Mouse (Mus musculus) kidney, adult 9 months (tissue): ENCODE data around the gene Mecom.

ENCODE experiments used
- DNase-seq: peaks from one replicate; pipeline ENCODE4 v3.0.0; 2022

Mecom gene

DNA sequence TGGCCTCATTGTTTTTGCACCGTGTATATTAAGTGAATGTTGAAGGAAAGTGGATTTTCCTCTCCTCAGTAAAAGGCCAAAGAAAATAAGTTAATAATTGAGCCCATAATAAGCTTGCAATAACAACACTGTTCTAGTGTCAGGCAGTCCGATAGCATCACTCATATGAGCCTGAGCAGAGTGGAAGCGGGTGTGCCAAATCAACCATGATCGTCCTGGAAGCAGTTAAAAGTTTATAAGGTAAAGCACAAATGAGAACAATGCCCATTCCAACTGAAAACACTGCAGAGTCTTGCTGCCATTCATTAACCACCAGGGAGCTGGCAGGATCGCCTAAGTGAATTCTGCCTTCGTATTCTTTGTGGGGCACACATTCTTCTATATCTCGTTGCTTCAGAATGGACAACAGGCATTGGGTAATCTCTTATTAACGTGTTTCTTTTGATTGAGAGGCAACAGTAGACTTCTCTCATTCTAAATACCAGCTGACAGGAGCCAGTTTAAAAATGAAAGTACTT, 542.9 kb downstream of the Mecom start:
- DNase-seq: peak; percentile 65

DNA sequence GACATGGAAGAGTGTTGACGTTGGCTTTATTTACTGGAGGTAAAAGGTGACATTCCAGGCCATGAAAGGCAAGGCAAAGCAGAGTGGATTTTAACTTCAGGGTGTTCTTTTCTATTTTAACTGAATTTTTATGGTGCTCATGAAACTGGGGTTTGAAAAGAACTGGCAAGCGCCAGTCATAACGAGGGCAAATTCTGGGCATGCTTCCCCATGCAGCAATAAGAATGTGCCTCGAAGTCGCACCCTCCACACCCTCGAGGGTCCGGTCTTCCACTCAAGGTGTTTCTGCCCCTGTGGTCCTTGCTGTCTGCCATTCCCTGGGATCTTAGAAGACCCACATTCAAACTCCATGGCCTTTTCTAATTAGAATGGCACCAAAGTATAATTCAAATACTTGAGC, 547.5 kb downstream of the Mecom start:
- peak; percentile 36 for DNase-seq

DNA sequence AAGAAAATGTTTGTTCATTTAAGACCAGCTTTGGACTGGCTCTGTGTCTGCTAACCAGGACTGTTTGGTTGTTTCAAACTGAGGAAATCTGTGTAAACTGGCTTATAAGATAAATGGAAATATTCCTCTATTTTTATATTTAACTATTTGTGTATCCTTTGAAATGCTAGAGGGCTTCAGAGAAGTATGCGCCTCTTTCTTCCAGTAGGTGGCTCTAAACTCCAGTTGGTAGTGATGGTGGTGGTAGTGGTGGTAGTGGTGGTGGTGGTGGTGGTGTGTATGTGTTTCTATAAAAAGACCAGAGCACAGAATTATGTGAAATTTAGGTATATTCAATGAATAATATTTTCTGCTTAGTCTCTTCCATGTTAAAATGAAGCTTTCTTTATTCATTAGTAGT, 548.8 kb downstream of the Mecom start:
- peak; percentile 37 for DNase-seq

DNA sequence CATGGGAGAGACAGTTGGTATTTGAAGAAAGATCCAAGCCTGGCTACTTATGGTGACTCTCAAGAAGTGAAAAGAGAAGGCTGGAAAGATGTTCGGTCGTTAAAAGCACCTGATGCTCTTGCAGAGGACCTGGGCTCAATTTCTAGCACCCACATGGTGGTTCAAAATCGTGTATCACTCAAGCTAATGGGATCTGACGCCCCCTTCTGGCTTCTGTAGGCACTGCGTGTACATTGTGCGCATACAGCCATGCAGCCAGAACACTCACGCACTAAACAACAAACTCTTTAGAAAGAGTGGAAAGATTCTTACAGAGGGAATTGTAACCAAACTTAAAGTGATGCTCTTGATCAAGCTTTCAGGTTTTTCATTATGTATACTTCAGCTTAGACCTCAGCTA, 550.7 kb downstream of the Mecom start:
- DNase-seq: no peak

DNA sequence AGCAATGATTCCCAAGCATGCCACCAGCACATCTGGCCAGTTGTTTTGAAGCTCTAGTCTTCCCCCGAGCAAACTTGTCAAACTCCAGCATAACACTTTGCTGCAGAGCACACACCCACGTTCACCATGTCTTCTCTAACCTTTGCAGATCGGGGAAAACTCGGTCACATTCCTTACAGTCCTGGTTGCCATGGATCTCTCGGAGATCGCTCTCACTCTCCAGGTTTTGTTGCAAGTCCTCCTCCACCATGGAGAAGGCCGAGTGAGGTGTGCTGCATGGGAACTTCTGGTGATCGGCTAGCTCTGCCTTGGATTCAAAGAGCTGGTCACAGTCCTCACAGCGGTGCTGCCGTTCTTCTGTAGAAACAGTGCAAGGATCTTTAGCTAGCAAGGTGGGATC, 554.5 kb downstream of the Mecom start:
- DNase-seq: no peak

DNA sequence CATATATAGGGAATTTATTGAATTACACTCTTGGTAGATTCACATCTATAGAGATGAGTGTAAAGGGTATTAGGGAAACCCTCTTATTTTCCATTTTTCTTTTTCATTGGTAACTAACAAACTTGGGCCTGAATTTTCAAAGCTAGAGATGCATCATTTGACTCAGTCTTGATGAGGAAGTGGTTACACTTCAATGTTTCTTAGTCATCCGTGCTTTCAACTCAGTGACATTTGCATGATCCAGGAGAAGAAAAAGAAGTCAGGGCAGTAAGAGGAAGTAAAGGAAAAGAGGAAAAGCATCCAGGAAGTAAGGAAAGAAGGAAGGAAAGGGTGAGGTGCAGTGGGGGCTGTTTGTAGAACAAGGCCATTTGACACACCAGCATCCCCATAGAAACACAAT, 556.3 kb downstream of the Mecom start:
- DNase-seq: no peak

DNA sequence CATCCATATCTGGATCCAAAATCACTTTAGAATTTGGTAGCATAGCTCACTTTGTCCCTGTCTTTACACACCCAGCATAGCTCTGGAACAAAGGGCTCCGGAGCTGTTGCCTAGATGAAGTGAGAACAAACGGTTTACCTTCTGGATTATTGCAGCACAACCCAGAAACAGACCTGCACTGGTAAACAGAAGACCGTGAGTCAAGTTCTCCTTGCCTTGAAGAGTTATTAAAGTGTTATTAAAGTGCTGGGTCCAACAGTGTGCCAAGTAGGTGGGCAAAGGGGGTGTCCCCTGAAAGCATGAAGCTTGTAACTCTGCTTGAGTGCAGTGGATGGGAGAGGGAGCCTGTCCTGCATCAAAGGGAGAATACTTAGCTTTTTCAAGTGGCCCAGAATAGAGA, 563.4 kb downstream of the Mecom start:
- no peak for DNase-seq

DNA sequence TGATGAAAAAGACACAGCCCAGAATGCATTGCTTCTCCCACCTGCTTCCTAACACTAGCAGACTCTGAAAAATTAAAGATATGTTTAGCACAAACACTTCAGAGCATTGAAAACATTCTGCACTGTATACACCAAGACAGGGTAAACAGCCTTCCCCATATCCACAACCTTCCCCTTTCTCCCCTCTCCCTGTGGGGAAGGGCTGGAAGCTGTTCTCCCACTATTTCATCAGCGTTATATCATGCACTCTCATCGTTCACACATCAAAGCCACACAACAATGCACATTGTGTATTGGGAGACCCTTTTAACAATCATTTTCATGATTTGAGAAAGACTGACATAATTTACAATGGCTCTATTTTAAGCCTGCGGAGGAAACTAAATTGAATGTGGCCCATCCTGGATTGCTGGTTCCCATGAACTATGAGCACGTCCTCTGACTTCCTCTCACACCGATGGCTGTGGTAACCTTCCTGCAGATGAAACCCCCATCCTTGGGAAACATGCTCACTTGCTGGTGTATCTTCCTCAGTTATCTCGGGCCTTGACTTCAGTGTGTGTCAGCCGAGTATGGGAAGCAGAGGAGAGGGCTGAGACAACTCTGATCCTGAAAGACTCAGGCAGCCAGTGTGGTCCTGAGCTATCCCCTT, 566.4 kb downstream of the Mecom start:
- DNase-seq: peak; percentile 51

DNA sequence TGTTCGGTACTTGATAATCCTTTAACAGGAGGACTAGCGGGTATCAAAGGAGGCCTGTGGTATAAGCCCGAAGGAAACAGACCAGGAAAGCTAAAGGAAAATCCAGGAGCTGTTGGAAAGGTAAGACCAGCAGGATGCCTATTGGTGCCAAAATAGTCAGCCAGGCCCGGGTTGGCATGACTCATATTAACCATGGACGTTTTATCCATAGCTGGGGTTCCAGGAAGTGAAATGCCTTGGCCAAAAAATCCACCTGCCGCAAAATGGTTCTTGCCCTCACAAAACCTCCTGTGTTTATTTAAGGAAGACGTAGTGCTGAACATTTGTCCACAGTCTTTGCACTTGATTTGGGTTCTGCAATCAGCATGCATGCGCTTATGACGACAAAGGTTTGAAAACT, 567.3 kb downstream of the Mecom start:
- DNase-seq: no peak

DNA sequence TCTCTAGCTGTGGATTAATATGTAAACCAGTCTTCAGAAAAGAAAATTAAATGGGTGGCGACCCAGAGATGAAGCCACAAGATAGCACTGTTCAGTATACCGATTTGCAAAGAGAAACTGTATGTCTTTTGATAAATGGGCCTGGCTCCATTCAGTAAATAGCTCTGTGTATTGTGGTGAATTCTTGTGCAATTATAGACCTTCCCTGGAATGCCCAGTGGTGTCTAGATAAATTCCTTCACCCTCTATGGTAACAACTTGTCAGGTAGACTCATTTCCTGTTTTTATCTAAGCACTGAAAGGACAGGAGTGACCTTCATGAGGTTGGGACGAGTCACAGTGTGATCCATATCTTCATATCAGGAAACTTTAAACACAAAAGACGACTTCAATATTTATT, 571.2 kb downstream of the Mecom start:
- no peak for DNase-seq

DNA sequence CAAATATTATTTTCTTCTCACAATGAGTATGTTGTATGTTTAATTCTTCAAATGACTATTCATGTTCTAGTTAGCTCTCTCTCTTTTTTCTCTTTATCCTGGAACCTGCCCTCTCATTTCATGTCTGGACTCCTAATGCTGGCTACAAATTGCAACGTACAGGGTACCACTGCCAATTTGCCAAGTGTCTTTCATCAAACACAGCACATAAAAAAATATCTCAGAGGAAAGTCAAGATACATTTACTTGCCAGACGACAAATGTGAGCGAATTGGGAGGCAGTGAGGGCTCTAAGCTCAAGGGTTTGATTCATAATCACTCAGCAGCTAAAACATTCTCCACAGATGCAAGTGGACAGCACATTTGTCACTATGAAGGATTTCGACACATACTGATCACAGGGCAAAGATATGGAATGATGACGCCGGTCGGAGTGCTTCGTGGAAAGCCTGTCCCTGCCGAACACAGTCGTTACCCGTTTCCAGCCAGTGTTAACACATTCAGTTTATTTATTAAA, 579.3 kb downstream of the Mecom start:
- no peak for DNase-seq

DNA sequence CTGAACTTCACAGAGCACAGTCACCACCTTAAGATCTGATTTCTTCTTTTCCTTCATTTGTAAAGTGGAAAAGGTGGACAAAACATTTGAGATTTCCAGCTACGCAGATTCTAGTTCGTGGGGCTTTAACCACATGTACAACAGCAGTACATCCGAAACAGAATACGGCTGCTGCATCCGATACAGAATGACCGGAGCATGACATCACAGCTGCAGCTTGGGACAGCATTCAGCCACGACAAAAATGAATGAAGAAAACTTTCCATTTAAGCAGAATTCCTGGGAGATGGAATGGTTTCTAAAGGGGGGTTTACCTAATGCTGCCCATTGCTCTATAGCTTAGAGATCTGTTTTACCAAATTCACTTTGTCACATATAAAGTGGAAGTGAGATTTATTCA, 583.9 kb downstream of the Mecom start:
- DNase-seq: no peak

DNA sequence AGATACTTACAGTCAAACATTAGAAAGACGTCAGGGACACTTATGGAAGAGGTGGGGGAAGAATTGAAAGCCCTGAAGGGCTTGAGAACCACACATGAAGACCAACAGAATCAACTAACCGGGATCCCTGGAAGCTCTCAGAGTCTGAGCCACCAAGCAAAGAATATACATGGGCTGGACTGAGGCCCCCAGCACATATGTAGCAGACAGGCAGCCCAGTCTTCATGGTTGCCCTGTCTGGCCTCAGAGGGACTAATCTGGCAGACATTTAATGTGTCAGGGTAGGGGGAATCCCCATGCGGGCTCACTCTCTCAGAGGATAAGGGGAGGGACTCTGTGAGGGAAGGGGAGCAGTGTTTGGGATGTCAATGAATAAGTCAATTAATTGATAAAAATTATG, 584.4 kb downstream of the Mecom start:
- no peak for DNase-seq

DNA sequence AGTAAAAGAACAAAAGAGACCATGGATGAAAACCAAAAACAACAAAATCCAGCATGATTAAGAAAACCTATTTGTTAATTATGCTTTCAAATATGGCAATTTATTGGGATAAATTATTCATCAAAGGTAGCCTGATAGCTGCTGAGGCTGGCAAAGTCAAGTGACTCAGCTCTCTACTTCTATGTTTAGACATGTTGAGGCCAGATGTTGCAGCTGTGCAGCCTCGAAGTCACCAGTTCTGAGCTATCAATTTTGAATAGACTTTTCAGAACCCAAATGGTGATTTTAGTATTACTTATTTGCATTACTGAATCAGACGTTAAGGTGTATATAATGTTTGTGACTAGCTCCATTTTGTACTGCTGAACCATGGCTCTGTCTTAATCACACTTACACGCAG, 588.8 kb downstream of the Mecom start:
- DNase-seq: no peak

DNA sequence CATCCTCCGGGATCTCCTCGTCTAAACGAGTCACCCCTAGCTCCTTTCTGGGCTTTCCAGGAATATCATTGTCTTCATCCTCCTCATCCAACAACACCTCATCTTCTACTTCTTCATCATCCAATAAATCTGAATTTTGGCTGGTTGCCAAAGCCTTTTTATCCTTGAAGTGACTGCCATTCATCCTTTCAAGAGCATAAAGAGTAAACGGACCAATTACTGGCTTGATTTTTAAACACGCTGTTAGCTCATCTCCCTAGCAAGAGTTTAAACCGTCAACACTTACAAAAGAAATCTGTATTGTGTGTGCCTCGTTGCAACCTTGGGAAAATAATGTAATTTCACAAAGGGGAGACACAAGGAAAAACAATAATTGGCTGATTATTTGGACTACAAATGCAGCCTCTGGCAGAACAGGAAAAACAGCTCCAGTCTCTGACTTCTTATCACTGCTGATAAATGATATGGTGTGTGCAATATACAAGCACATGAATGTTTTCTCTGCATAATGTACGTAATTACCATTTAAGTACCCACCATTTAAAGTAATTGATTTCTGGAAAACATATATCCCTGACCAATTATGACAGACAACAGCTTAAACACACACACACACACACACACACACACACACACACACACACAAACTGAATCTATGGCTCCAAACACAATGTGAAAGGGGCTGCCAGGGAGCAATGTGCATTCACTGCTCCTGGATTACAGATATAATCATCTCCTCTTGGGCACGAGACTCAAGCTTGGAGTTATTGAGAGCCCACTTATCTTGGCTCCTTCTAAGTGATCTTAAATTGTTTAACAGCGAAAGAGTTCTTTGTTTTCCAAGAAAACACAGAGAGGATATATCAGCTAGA, 590.2 kb downstream of the Mecom start:
- no peak for DNase-seq

DNA sequence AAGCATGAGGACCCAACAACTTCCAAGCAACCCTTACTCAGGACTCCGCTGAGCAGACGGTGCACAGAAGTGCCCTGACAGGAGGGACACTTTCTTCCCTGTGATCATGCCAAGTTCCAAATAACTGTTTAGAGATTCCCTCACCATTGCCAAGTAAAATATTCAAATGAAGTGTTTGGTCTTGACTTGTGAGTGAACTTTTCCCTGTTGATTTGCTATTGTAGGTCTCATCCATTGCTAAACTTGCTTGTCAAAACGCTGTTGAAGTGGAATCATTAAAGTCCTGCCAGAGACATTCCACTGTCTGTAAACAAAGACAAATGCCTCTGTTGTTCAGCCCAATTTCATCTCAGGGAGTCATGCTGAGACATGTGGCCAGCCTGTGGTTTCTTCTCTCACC, 594.5 kb downstream of the Mecom start:
- no peak for DNase-seq

DNA sequence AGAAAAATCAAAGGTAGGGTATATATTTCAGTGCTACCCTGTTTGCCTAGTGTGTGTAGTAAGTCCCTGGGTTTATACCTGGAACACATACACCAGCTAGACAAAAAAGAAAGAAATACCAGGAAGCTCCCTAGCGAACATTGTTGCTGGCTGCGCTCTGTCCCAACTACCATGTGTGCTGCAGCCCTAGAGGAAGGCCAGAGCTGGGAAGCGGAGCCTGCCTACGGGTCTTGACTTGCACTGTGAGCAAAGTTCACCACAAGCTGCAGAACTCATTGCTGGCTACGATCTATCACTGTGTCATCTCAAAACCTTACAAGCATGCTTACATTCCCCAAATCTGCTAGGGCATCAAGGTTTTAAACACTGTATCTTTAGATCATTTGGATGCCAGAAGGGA, 597.0 kb downstream of the Mecom start:
- no peak for DNase-seq

DNA sequence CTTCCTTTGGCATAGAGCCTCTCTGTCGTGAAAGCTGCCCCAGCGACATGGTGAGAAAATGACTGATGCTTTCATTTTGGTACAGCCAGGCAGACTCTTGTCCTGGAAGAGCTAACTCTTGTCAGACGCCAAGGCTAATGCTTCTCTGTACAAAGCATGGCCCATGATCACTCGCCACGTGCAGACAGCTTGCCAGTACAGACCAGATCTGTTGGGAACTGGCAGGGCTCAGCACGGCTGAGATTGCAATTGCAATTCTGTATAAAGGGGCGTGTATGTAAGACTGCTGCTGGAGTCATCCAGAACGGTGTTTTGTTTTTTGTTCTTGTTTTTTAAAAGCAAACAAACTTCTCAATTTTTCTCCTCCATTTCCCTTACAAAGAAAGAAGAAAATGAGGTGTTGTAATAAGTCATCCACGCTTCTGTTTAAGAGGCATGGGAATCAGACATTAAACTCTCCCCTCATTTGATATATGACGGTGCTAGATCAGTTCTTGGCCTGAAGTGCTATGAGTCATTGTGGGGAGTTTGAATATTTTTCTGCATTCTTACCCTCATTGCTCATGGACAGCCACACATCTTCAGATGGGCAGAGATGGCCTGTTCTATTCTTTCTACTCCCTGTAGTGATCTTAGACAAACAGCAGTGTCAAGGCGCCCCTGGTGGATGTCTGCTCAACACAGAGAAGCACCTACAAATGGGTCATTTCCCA, 644.1 kb downstream of the Mecom start:
- DNase-seq: no peak
